Mouse (Mus musculus): ENCODE data around the gene Lce1a2. TPM values are rescaled to one million over a fixed set of nuclear protein-coding genes. Genes with fewer than 3 reads are reported as not detected.

The Lce1a2 gene
- polyA plus RNA-seq, 1 experiment from 2014 or later: not detected

GRCm38 (mm10) chr3:92621560-92621959 lies 48.6 kb downstream of the Lce1a2 start, which contains the start of gene Lce6a:
Gene Lce6a (minus strand): TSS chr3:92621660.
- no peaks in the 10 kb centered on the region for H3K9me3 ChIP-seq
- 86% methylated on average over 2 of the region's 2 CpGs for WGBS

More at GRCm38 (mm10) chr3:92621560-92621959, 48.6 kb downstream of the Lce1a2 start, which contains the start of gene Lce6a:
- Histone ChIP-seq H3K27ac (replicated peaks) (no peak within 1 kb of the TSS), H3K4me3 (no peak within 1 kb of the TSS), H3K4me1 (no peaks in the 10 kb centered on the region), H3K36me3 (replicated peaks) (no peaks in the 10 kb centered on the region), H3K27me3 (replicated peaks; ENCODE audit: low read depth, poor library complexity, severe bottlenecking) (no peaks in the 10 kb centered on the region)
- no peak for DNase-seq (ENCODE audit: low spot score)

Other genes starting within 250 kb of the Lce1a2 start
- 10.3 and 10.6 TPM in 2 replicates for gene Gm9774, start 240.9 kb downstream of the Lce1a2 start, polyA plus RNA-seq (2016; fragmentation: Nextera tagmentation; extraction: Ambion mirVana)
- not detected in 2 replicates for gene Sprr2k, start 237.7 kb downstream of the Lce1a2 start, polyA plus RNA-seq (2016; fragmentation: Nextera tagmentation; extraction: Ambion mirVana)
- not detected in 2 replicates for gene Sprr1b, start 231.5 kb downstream of the Lce1a2 start, polyA plus RNA-seq (2016; fragmentation: Nextera tagmentation; extraction: Ambion mirVana)
- not detected in 2 replicates for gene Sprr3, start 211.6 kb downstream of the Lce1a2 start, polyA plus RNA-seq (2016; fragmentation: Nextera tagmentation; extraction: Ambion mirVana)
- not detected in 2 replicates for gene Sprr1a, start 184.4 kb downstream of the Lce1a2 start, polyA plus RNA-seq (2016; fragmentation: Nextera tagmentation; extraction: Ambion mirVana)
- not detected in 2 replicates for gene Sprr4, start 169.8 kb downstream of the Lce1a2 start, polyA plus RNA-seq (2016; fragmentation: Nextera tagmentation; extraction: Ambion mirVana)
- not detected in 2 replicates for gene 2310046K23Rik, start 135.8 kb downstream of the Lce1a2 start, polyA plus RNA-seq (2016; fragmentation: Nextera tagmentation; extraction: Ambion mirVana)
- gene Ivl, start 96.6 kb downstream of the Lce1a2 start, polyA plus RNA-seq (2016; fragmentation: Nextera tagmentation; extraction: Ambion mirVana): not detected in 2 replicates
- gene Smcp, start 81.3 kb downstream of the Lce1a2 start, polyA plus RNA-seq (2016; fragmentation: Nextera tagmentation; extraction: Ambion mirVana): not detected in 2 replicates
- not detected in 2 replicates for gene 2210017I01Rik, start 62.8 kb downstream of the Lce1a2 start, polyA plus RNA-seq (2016; fragmentation: Nextera tagmentation; extraction: Ambion mirVana)
- gene Lce6a, start 48.7 kb downstream of the Lce1a2 start, polyA plus RNA-seq (2016; fragmentation: Nextera tagmentation; extraction: Ambion mirVana): not detected in 2 replicates
- not detected in 2 replicates for gene Lce1a1, start 22.0 kb downstream of the Lce1a2 start, polyA plus RNA-seq (2016; fragmentation: Nextera tagmentation; extraction: Ambion mirVana)
- gene Lce1b, start 13.4 kb downstream of the Lce1a2 start, polyA plus RNA-seq (2016; fragmentation: Nextera tagmentation; extraction: Ambion mirVana): not detected in 2 replicates
- gene Lce1c, start 8.9 kb upstream of the Lce1a2 start, polyA plus RNA-seq (2016; fragmentation: Nextera tagmentation; extraction: Ambion mirVana): not detected in 2 replicates
- gene Lce1d, start 16.9 kb upstream of the Lce1a2 start, polyA plus RNA-seq (2016; fragmentation: Nextera tagmentation; extraction: Ambion mirVana): not detected in 2 replicates
- not detected in 2 replicates for gene Lce1e, start 38.8 kb upstream of the Lce1a2 start, polyA plus RNA-seq (2016; fragmentation: Nextera tagmentation; extraction: Ambion mirVana)
- not detected in 2 replicates for gene Lce1f, start 50.0 kb upstream of the Lce1a2 start, polyA plus RNA-seq (2016; fragmentation: Nextera tagmentation; extraction: Ambion mirVana)
- gene Gm38119, start 68.8 kb upstream of the Lce1a2 start, polyA plus RNA-seq (2016; fragmentation: Nextera tagmentation; extraction: Ambion mirVana): not detected in 2 replicates
- not detected in 2 replicates for gene Lce1g, start 82.0 kb upstream of the Lce1a2 start, polyA plus RNA-seq (2016; fragmentation: Nextera tagmentation; extraction: Ambion mirVana)
- gene Lce1h, start 94.8 kb upstream of the Lce1a2 start, polyA plus RNA-seq (2016; fragmentation: Nextera tagmentation; extraction: Ambion mirVana): not detected in 2 replicates
- not detected in 2 replicates for gene Lce1i, start 108.6 kb upstream of the Lce1a2 start, polyA plus RNA-seq (2016; fragmentation: Nextera tagmentation; extraction: Ambion mirVana)
- gene Lce1j, start 120.2 kb upstream of the Lce1a2 start, polyA plus RNA-seq (2016; fragmentation: Nextera tagmentation; extraction: Ambion mirVana): not detected in 2 replicates
- gene Lce1k, start 137.6 kb upstream of the Lce1a2 start, polyA plus RNA-seq (2016; fragmentation: Nextera tagmentation; extraction: Ambion mirVana): not detected in 2 replicates
- not detected in 2 replicates for gene Kprp, start 156.9 kb upstream of the Lce1a2 start, polyA plus RNA-seq (2016; fragmentation: Nextera tagmentation; extraction: Ambion mirVana)
- gene Lce1l, start 181.0 kb upstream of the Lce1a2 start, polyA plus RNA-seq (2016; fragmentation: Nextera tagmentation; extraction: Ambion mirVana): not detected in 2 replicates
- gene 2310050C09Rik, start 199.9 kb upstream of the Lce1a2 start, polyA plus RNA-seq (2016; fragmentation: Nextera tagmentation; extraction: Ambion mirVana): not detected in 2 replicates